Mouse (Mus musculus): Measurements from ENCODE around the gene Dstn. TPM values are rescaled to one million over a fixed set of nuclear protein-coding genes. Genes with fewer than 3 reads are reported as not detected.

The Dstn gene
- polyA plus RNA-seq, 1 experiment = 275 TPM

GRCm38 (mm10) chr2:143951028-143951420 lies 35.9 kb downstream of the Dstn start:
- no peak for DNase-seq (ENCODE audit: low read depth, low spot score)

GRCm38 (mm10) chr2:143951546-143952315 lies 36.6 kb downstream of the Dstn start:
- WGBS = 60% methylated on average over 5 of the region's 5 CpGs
- no peak for DNase-seq (ENCODE audit: low read depth, low spot score)

More at GRCm38 (mm10) chr2:143951028-143951420, 35.9 kb downstream of the Dstn start:
- WGBS = 37% methylated on average over 1 of the region's 1 CpGs

GRCm38 (mm10) chr2:143953944-143954343 lies 38.8 kb downstream of the Dstn start:
- DNase-seq (ENCODE audit: low read depth, low spot score) = no peak
- 85% methylated on average over 4 of the region's 4 CpGs for WGBS

DNA sequence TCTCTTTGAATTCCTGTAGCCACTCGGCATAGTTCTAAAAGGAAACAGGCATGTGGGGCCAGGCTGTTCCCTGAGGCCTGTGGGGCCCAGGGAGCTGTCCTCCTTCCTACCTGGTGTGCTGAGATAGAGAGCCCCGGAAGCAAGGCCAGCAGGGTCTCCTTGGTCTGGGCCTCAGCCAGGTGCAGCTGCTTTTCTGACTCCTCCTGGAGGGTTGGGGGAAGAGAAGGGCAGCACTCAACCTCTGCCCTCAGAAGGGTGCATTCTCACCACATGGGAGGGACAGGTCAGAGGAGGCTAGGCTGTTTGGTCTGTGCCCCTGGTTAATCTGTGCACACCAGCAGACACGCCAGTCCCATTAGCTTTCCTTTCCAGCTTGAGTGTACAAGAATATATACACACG lies 39.9 kb downstream of the Dstn start:
- no peak for DNase-seq (ENCODE audit: low read depth, low spot score)

DNA sequence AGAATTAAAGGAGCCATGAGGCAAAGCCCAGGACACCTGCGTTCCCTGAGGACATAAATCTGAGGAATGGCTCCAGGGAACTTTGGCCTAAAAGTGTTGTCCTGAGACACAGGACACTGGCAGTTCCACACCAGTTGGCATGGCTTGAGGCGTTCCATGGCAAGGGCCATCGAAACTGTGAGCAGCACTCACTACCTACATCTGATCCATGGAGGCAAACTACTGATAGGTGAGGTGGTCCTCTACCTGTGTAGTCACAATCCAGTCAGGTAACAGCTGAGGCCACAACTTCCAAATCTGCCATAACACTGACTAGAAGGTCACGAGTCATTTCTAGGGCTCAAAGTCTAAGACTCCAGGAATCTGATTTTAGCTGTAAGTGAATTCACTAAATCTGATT lies 40.6 kb downstream of the Dstn start:
- DNase-seq (ENCODE audit: low read depth, low spot score) = no peak
- WGBS = 88% methylated on average over 4 of the region's 4 CpGs

More for the DNA sequence above, 39.9 kb downstream of the Dstn start:
- 82% methylated on average over 4 of the region's 4 CpGs for WGBS

DNA sequence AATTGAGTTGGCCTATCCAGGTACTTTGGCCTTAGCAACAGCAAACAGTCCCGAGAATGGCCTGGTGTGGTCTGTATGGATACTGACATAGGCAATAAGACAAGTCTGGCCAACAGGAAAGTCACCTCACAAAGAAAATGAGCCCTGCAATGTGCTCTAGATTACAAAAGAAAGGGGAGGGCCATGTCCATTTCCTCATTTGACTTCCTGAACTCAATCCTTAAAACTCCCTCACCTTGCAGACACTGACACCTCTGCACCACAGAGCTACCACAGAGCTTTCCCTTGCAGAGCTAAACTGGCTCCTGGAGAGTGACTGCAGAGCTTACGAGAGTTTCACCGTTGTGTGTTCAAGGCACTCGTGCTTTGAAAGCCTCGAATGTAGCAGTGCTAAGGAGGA lies 47.1 kb downstream of the Dstn start:
- WGBS = 91% methylated on average over 5 of the region's 5 CpGs
- DNase-seq (ENCODE audit: low read depth, low spot score) = no peak

- DNase-seq (ENCODE audit: low read depth, low spot score) = no peak
- WGBS = 91% methylated on average over 1 of the region's 1 CpGs
Measured at GRCm38 (mm10) chr2:143963318-143963717, 48.2 kb downstream of the Dstn start.

DNA sequence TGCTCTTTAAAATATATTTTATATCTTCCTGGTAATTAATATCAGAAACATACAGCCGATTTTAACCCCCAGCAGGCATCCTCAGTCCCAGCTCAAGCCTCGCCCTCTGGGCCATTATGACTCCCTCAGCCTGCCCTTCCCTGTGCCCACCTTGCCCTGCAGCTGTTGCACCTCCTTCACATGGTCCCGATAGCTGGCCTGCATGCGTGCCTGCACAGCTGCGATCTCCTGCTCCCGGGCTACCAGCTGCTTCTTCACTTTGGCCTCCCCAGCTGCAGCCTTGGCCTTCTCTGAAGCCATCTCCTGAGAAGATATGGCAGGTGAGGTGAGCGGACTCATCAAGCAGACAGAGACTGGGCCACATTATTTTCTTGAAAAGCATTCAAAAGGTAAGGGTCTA lies 54.1 kb downstream of the Dstn start:
- WGBS = 89% methylated on average over 7 of the region's 7 CpGs
- no peak for DNase-seq (ENCODE audit: low read depth, low spot score)

GRCm38 (mm10) chr2:143970841-143971240 lies 55.7 kb downstream of the Dstn start:
- WGBS = 77% methylated on average over 2 of the region's 2 CpGs
- no peak for DNase-seq (ENCODE audit: low read depth, low spot score)

DNA sequence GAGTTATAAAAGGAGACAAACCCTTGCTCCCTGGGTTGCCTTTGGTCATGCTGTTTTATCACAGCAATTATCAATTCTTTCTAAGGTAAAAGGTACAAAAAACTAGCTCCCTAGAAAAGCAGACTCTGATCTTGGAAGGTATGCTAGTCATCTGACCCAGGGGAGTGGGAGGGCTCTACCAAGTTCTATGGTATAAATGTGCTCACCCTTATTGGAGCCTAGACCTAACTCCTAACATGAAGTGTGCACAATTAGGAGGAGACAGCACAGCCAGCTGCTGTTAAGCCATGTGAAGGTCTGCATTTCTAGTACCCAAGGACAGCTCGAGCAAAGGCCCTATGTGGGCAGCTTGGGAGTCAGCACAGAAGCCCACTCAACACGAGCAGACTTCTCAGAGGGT lies 56.8 kb downstream of the Dstn start:
- DNase-seq (ENCODE audit: low read depth, low spot score) = no peak
- 79% methylated on average over 2 of the region's 2 CpGs for WGBS

DNA sequence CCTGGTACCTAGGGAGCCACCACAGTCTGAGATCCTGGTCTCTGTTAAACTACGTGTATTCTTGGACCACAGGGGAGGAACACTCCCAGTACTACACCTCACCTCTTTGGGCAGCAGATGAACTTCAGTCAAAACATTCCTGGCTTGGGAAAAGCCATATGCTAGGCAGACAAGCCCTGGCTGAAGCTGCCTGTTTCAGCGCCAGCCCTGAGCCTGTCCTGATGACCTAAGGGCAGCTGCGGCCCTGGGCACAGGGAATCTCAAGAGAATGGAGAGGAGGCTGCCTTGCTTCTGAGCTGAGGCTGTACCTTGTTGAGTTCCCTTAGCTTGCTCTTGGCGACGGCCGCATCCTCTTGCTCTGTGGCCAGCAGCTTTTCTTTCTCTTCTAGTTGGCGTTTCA lies 58.0 kb downstream of the Dstn start:
- 92% methylated on average over 7 of the region's 7 CpGs for WGBS
- DNase-seq (ENCODE audit: low read depth, low spot score) = no peak

GRCm38 (mm10) chr2:143975146-143975649 lies 60.1 kb downstream of the Dstn start:
- WGBS = 91% methylated on average over 5 of the region's 5 CpGs
- no peak for DNase-seq (ENCODE audit: low read depth, low spot score)

DNA sequence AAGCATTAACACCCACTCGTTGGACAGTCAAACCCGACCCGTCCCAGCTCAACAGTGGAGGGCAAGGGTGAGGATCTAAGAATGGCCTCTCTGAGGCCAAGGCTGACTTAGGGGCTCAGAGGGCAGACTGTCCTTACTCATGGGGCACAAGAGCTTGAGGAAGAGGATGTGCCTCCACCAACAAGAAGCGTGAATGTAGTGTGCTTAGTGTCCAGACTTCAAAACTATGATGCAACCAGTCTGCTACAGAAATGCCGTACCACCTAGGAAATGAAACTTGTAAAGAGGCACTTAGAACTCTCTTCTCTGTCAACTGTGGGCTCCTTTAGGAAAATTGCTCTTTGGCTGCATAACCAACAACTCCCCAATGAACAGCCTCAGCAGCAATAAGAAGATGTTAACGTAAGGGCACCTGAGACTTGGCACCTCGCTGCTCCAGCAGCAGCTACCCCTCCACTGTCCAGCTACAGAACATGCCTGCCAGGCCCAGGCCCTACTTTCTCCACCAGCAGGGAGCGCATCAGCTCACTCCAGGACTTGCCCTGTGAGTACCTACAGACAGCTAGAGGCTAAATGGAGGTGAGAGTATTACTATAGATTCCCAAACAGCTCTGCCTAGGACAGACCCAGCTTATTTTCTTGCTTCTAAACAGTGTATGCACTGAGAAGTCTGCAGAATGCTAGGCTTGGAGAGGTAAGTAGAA lies 63.5 kb downstream of the Dstn start:
- WGBS = 71% methylated on average over 8 of the region's 8 CpGs
- no peak for DNase-seq (ENCODE audit: low read depth, low spot score)

DNA sequence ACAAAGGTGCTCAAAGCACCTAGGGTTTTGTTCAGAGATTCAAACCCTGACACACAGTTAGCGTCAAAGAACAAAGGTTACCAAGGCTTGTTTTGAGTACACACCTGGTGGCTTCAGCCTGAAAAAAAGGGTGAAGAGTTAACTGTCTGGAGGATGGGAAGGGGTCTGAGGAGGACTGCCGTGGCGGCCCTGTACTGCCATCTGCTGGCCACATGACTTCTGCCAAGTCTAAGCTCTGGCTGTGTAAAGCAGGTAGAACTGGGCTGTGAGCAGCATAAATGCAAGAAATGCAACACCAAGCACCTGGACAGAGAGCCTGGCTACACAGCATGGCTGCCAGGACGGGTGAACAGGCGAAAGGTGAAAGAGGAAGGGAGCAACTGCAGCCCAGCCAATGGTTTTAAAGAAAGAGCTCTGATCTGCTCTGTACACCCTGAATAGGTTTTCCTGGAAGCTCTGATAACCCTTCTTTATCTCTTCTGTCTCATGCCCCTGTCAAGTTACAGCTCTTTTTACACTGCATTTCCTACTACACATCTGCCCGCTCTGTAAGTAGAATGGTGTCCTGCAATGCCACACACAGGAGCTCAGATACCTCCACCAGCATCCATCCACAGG lies 65.8 kb downstream of the Dstn start:
- no peak for DNase-seq (ENCODE audit: low read depth, low spot score)
- 43% methylated on average over 6 of the region's 6 CpGs for WGBS

- no peak for DNase-seq (ENCODE audit: low read depth, low spot score)
- 82% methylated on average over 4 of the region's 4 CpGs for WGBS
Measured at GRCm38 (mm10) chr2:143982152-143982551, 67.0 kb downstream of the Dstn start.

DNA sequence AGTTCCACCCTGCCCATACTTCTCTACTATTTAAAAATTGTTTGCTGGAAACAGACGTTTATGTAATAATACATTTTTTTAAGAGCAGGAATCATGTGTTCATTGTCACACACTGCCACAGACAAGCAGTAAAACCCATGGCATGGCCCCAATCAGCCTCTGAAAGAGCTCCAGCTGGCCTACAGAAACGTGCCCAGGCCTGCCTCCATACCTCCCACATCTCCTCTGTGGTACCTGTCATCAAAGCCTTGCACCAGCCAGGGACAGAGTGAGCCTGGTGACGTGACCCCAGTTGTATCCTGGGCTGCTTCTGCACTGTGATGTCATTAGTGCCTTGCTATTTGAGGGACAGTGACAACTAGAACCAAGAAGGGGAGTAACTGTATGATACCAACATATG lies 67.8 kb downstream of the Dstn start:
- WGBS = 30% methylated on average over 3 of the region's 3 CpGs
- DNase-seq (ENCODE audit: low read depth, low spot score) = no peak

GRCm38 (mm10) chr2:143983482-143983881 lies 68.4 kb downstream of the Dstn start:
- DNase-seq (ENCODE audit: low read depth, low spot score) = no peak
- WGBS = 37% methylated on average over 2 of the region's 2 CpGs

DNA sequence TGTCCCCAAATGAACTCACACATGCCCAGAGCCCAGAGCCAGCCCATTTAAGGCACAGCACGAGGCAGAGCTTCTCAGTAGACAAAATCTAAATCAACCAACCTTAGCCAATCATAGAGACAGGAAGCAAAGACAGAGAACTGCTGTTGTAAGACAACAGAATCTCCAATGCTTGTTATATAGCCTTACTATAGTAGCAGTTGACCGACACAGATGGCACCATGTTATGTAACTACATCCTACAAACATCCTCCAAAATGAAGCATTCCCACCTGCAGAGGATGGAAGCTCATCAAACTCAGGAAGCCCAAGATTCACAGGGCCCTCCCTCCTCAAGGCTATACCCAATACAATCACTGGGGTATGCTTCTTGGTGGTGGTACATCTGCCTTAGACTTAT lies 72.4 kb downstream of the Dstn start:
- 44% methylated on average over 2 of the region's 2 CpGs for WGBS
- no peak for DNase-seq (ENCODE audit: low read depth, low spot score)

- DNase-seq (ENCODE audit: low read depth, low spot score) = no peak
- 89% methylated on average over 3 of the region's 3 CpGs for WGBS
Measured at GRCm38 (mm10) chr2:143988016-143988415, 72.9 kb downstream of the Dstn start.

DNA sequence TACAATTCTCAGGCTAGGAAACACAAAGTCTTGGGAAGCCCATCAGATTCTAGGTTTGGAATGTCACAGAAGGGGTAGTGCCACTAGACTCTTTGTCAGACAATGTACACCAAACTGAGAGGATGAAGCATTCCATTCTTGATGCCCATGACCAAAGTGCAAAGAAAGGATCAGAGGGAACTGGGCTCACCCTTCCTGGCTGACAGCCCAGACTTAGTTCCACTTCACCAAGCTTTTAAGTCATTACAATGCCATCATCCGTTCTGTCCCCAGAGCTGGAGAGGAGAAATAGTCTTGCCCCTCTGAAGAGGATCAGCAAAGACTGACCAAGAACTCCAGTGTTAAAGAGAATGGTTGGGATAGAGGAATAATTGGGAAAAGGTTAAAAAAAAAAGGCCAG lies 75.9 kb downstream of the Dstn start:
- 5% methylated on average over 1 of the region's 1 CpGs for WGBS
- DNase-seq (ENCODE audit: low read depth, low spot score) = no peak
